Mouse (Mus musculus): ENCODE measurements around the gene Snx20. TPM values are rescaled to one million over a fixed set of nuclear protein-coding genes. Genes with fewer than 3 reads are reported as not detected.

Gene Snx20
- 84.6 TPM for polyA plus RNA-seq (2017; shearing (Covaris generic))

DNA sequence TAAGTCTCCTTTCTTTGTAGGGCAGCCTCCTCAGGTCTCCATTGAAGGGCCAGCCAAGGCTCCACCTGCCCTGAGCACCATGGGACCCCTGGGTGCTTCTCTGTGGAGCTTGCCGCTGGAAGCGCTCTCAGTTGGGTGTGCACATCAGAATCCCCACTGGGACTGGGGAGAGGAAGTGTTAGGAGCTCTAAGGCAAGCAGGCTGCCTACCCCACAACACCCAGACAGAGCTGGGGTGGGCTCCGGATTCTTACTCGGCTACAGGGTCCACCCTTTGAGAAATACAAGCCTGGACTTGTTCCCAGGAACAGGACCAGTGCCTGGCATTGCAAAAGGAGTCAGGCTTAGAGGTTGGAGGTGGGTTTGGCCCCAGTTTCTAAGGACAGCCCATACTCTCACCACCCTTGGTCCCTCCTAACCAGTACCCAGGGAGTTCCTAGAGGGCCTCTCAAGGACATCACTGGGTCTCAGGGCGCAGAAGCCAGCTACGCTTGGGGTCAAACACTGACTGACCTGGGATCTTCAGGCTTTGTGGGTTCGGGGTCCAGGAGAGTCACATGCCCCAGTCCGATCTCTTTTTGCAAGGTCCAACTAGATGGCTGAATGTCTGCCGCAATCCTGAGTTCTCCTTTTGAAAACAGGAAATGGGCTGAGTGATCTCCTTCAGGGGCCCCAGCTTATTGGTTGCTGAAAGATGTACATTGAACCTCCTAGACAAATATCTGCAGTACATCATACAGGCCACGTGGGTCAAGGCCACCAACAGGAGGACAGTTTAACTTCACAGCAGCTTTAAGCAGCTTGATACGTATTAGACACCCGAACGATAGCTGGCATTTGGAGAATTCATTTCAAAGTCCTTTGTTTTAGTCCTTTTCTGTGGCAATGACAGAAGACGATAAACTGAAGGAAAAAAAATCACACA is at the start of gene Snx20:
Snx20 (minus strand) TSS at position 655 of the 924 bp plus-strand sequence.

DNA sequence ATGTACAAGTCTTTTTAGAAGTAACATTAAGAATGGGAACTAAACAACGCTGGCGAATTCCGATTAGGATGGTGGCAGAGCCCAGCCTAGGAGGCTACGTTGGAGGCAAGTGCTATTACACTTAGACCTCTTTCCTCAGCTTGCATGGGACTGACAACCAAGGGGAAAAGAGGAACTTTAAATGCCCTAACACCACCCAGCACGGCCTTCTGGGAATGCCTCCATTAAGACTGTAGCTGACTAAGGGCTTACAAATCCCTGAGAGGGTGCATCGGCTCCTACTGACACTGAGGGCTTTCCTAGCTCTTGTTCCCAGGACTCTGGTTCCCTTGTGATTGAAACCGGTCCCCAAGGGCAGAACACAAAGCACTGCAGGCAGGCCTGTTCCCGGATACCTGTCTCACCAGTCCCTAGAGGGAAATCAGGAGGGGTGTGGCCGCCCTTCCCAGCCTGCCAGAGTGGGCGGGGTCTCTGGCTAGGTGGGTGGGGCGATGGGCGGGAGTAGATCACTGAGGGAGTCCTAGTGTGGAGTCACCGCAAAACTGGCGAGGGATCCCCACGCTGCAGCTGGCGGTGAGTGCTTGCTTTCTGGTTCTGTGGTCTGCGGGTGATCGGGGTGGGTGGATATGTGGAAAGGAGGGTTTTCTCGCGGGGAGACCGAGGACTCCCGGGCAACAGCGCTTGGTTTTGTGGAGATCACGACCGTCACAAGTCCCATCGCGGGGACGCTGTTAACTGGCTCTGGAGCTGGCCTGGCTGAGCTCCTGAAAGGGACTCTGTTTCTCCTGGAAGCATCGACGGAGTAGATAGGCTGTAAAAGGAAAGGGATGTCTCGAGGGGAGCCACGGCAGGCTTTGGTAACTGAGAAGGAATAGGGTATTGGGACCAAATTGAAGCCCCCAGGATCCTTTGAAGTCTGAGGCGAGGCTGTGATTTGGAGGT is 11.2 kb upstream of the Snx20 start, which contains the start of gene Nod2:
Nod2 (plus strand) TSS at position 479 of the 942 bp plus-strand sequence.

Other genes starting within 250 kb of the Snx20 start
- not detected for gene Nkd1, start 114.8 kb downstream of the Snx20 start, polyA plus RNA-seq (2017; shearing (Covaris generic))
- gene Nod2, start 11.2 kb upstream of the Snx20 start, polyA plus RNA-seq (2017; shearing (Covaris generic)): 0.46 TPM
- gene Cyld, start 60.9 kb upstream of the Snx20 start, polyA plus RNA-seq (2017; shearing (Covaris generic)): 136 TPM